Mouse (Mus musculus) cerebellum, adult 2 months (tissue): ENCODE results near the gene Sdhaf1. TPM values are rescaled to one million over a fixed set of nuclear protein-coding genes. Genes with fewer than 3 reads are reported as not detected.

ENCODE experiments used
- DNase-seq, 2 experiments: peaks; one replicate each; pipeline ENCODE4 v3.0.0; 2021
- H3K27ac ChIP-seq: fragments of 200-500 bp; 2 replicates; pipeline ENCODE4 v1.5.1; 2012; ENCODE audit warnings: low read length, control low read depth, inconsistent platforms; ENCODE audit not compliant: insufficient read depth
- H3K27me3 ChIP-seq: fragments of 200-500 bp; 2 replicates; pipeline ENCODE4 v1.6.1; 2012; ENCODE audit warnings: inconsistent platforms, mild to moderate bottlenecking, low read length, moderate library complexity; ENCODE audit not compliant: control insufficient read depth, insufficient read depth
- H3K4me1 ChIP-seq: fragments of 200-500 bp; 2 replicates; pipeline ENCODE4 v1.6.1; 2011; ENCODE audit warnings: low read length; ENCODE audit not compliant: control insufficient read depth, insufficient read depth
- H3K4me3 ChIP-seq: fragments of 200-500 bp; replicated peaks from 2 replicates; pipeline ENCODE3; 2011; ENCODE audit warnings: mild to moderate bottlenecking, low read depth, low read length, control low read depth; ENCODE audit not compliant: insufficient read depth
- CTCF ChIP-seq: fragments of 200-500 bp; IDR thresholded peaks from 2 replicates; pipeline ENCODE4 v1.5.1; 2011; ENCODE audit warnings: low read depth, mild to moderate bottlenecking, control low read depth, low read length, moderate library complexity, borderline replicate concordance; ENCODE audit not compliant: insufficient read depth
- POLR2A ChIP-seq: fragments of 200-500 bp; IDR thresholded peaks from 2 replicates; pipeline ENCODE4 v1.6.1; 2011; ENCODE audit warnings: low read length, control low read depth, borderline replicate concordance; ENCODE audit not compliant: insufficient read depth
- WGBS: fragments of 180-500 bp; shearing (Covaris S2); methylation state at CpG from one replicate; pipeline ENCODE4 v1.1.7; 2018; 5-methylcytosine and 5-hydroxymethylcytosine counted together
- polyA plus RNA-seq: library from polyadenylated mRNA; depleted of rRNA; stranded (reverse); fragments of >200 nt; gene quantifications from 2 replicates; pipeline ENCODE4 v1.2.3, GENCODE M21; 2012

Gene Sdhaf1
- polyA plus RNA-seq, 1 experiment: 21.9 TPM

- TF ChIP-seq CTCF: no peak
- peak; percentile 84 for TF ChIP-seq POLR2A
- DNase-seq: peak; percentile 98 to 99
- peak overlapping the region; percentile 75 for H3K27ac ChIP-seq
Observed at GRCm38 (mm10) chr7:30322285-30322667, 1.4 kb downstream of the Sdhaf1 start.

GRCm38 (mm10) chr7:30321539-30322284, 2.0 kb downstream of the Sdhaf1 start, which contains the start of gene E130208F15Rik:
E130208F15Rik (plus strand) TSS chr7:30321740.
- no peaks in the 10 kb centered on the region for H3K27me3 ChIP-seq

More at GRCm38 (mm10) chr7:30322285-30322667, 1.4 kb downstream of the Sdhaf1 start:
- Histone ChIP-seq H3K4me1 (peaks cover 13% of the 10 kb centered on the region), H3K27me3 (no peaks in the 10 kb centered on the region), H3K4me3 (peak overlapping the region; percentile 78)
- under 1% methylated on average over 20 of the region's 20 CpGs for WGBS

GRCm38 (mm10) chr7:30320946-30321345, 2.7 kb downstream of the Sdhaf1 start:
- H3K4me3 ChIP-seq: peak overlapping the region; percentile 78
- no peak for TF ChIP-seq POLR2A
- no peak for TF ChIP-seq CTCF
- H3K4me1 ChIP-seq: peaks cover 12% of the 10 kb centered on the region
- H3K27me3 ChIP-seq: no peaks in the 10 kb centered on the region
- 72% methylated on average over 2 of the region's 2 CpGs for WGBS
- H3K27ac ChIP-seq: peak overlapping the region; percentile 36; the same call in 1 of the 2 replicates
- no peak for DNase-seq

More at GRCm38 (mm10) chr7:30321539-30322284, 2.0 kb downstream of the Sdhaf1 start, which contains the start of gene E130208F15Rik:
- H3K4me1 ChIP-seq: peaks cover 13% of the 10 kb centered on the region
- H3K4me3 ChIP-seq: peak within 1 kb of the TSS; percentile 78
- peak within 1 kb of the TSS; percentile 75 for H3K27ac ChIP-seq
- under 1% methylated on average over 63 of the region's 63 CpGs for WGBS
- TF ChIP-seq CTCF (no peak), POLR2A (peak; percentile 86; the same call in 1 of the 2 replicates)
- DNase-seq: peak; percentile 79 to 85

GRCm38 (mm10) chr7:30318142-30318541, 5.6 kb downstream of the Sdhaf1 start:
- Histone ChIP-seq H3K27ac (no peak overlapping the region), H3K4me3 (no peak overlapping the region), H3K27me3 (no peaks in the 10 kb centered on the region), H3K4me1 (peaks cover 26% of the 10 kb centered on the region)
- TF ChIP-seq POLR2A (no peak), CTCF (no peak)
- DNase-seq: no peak
- WGBS: 94% methylated on average over 3 of the region's 3 CpGs

- no peak overlapping the region for H3K4me3 ChIP-seq
- H3K27ac ChIP-seq: peak overlapping the region; percentile 60; the same call in 1 of the 2 replicates
- no peak for TF ChIP-seq CTCF
- no peak for TF ChIP-seq POLR2A
- peaks cover 26% of the 10 kb centered on the region for H3K4me1 ChIP-seq
- no peak for DNase-seq
- H3K27me3 ChIP-seq: no peaks in the 10 kb centered on the region
- 66% methylated on average over 13 of the region's 13 CpGs for WGBS
Observed at GRCm38 (mm10) chr7:30315559-30316529, 7.9 kb downstream of the Sdhaf1 start.

GRCm38 (mm10) chr7:30314721-30315155, 9.0 kb downstream of the Sdhaf1 start, which contains the start of gene Syne4:
Syne4 (plus strand) TSS chr7:30314807.
- TF ChIP-seq POLR2A (no peak), CTCF (no peak)
- H3K27me3 ChIP-seq: no peaks in the 10 kb centered on the region
- peak within 1 kb of the TSS; percentile 60; the same call in 1 of the 2 replicates for H3K27ac ChIP-seq
- WGBS: 7% methylated on average over 9 of the region's 9 CpGs
- H3K4me3 ChIP-seq: peak within 1 kb of the TSS; percentile 24
- peak; percentile 51 to 54 for DNase-seq
- peaks cover 30% of the 10 kb centered on the region for H3K4me1 ChIP-seq

- Histone ChIP-seq H3K4me1 (peaks cover 25% of the 10 kb centered on the region), H3K27ac (no peak overlapping the region), H3K27me3 (no peaks in the 10 kb centered on the region), H3K4me3 (no peak overlapping the region)
- TF ChIP-seq POLR2A: no peak
- no peak for TF ChIP-seq CTCF
- WGBS: 56% methylated on average over 27 of the region's 27 CpGs
- no peak for DNase-seq
Observed at GRCm38 (mm10) chr7:30313666-30314320, 9.9 kb downstream of the Sdhaf1 start.
